Comparison of ENCODE assay signal across 8 mouse cellular contexts in the genomic region with DNA sequence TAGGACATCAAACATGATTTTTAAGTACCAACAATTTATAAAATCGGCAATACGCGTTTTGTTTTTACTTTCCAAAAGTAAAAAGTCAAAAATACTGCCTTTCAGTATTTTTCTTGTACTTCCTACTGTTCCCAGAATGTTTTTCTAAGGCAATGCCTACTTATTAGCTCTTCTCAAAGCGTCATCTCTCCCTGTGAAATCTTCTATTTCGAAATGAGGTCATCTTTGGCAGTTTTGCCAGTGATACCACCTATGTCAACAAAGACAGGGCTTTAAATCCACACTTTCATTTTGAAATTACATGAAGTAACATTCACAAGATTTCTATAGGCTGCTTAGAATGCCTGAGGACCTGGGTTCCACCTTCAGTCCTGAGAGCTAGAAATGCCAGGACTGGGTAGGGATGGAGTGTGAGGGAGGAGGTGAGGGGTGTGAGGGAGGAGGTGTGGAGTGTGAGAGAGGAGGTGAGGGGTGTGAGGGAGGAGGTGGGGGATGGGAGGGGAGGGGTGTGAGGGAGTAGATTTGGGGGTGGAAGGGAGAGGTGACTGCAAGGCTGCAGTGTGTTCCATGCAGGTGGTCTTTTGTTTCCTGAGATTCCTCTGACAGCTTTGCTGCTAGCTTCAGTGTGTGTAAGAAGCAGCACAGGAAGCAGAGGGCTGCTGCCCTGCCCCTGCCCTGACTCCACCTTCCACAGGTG.
DNase-seq lines count a peak whose midpoint lies in the region; ATAC-seq and TF ChIP-seq lines count a peak whose summit lies in the region.

No protein-coding gene starts in this region.

- H3K9me3 ChIP-seq in heart, postnatal 0 days (replicated peaks; ENCODE audit: control insufficient read depth, low read length), result no peaks in the 10 kb centered on the region
- H3K9me3 ChIP-seq in embryonic facial prominence, embryonic 13.5 days, result no peaks in the 10 kb centered on the region
- H3K9me3 ChIP-seq in limb, embryonic 13.5 days, result no peaks in the 10 kb centered on the region
- H3K9me3 ChIP-seq in neural tube, embryonic 14.5 days (ENCODE audit: control insufficient read depth, low read length), result no peaks in the 10 kb centered on the region

- H3K4me3 ChIP-seq in heart, postnatal 0 days (ENCODE audit: low read depth, low read length), result no peak overlapping the region
- H3K4me3 ChIP-seq in embryonic facial prominence, embryonic 13.5 days, result no peak overlapping the region
- H3K4me3 ChIP-seq in limb, embryonic 13.5 days, result no peak overlapping the region
- H3K4me3 ChIP-seq in neural tube, embryonic 14.5 days (ENCODE audit: low read depth, low read length), result no peak overlapping the region

- no peaks in the 10 kb centered on the region for H3K36me3 ChIP-seq in heart, postnatal 0 days (replicated peaks; ENCODE audit: control insufficient read depth, insufficient read depth, low read length)
- H3K36me3 ChIP-seq in embryonic facial prominence, embryonic 13.5 days, result no peaks in the 10 kb centered on the region
- H3K36me3 ChIP-seq in limb, embryonic 13.5 days, result no peaks in the 10 kb centered on the region
- no peaks in the 10 kb centered on the region for H3K36me3 ChIP-seq in neural tube, embryonic 14.5 days (ENCODE audit: control insufficient read depth, insufficient read depth, low read length)

- ATAC-seq in heart, postnatal 0 days (ENCODE audit: insufficient read depth, low read depth), result peak; percentile 93
- peak; percentile 91 for ATAC-seq in embryonic facial prominence, embryonic 13.5 days (ENCODE audit: insufficient number of reproducible peaks, insufficient read depth, low FRiP score, low TSS enrichment, low read depth)
- ATAC-seq in limb, embryonic 13.5 days (ENCODE audit: low FRiP score, low read depth), result peak; percentile 81; the same call in 1 of the 2 replicates
- ATAC-seq in neural tube, embryonic 14.5 days (ENCODE audit: low read depth), result peak; percentile 89

- TF ChIP-seq CTCF in heart, postnatal 0 days (IDR thresholded peaks at IDR 0.05; ENCODE audit: low read depth), result no peak

- H3K27me3 ChIP-seq in heart, postnatal 0 days (ENCODE audit: control insufficient read depth, insufficient read depth, low read length), result no peaks in the 10 kb centered on the region
- H3K27me3 ChIP-seq in embryonic facial prominence, embryonic 13.5 days, result no peaks in the 10 kb centered on the region
- no peaks in the 10 kb centered on the region for H3K27me3 ChIP-seq in limb, embryonic 13.5 days
- no peaks in the 10 kb centered on the region for H3K27me3 ChIP-seq in neural tube, embryonic 14.5 days (ENCODE audit: control insufficient read depth, insufficient read depth, low read length)

- H3K4me2 ChIP-seq in heart, postnatal 0 days (ENCODE audit: low read depth, low read length), result no peak overlapping the region
- no peak overlapping the region for H3K4me2 ChIP-seq in embryonic facial prominence, embryonic 13.5 days
- no peak overlapping the region for H3K4me2 ChIP-seq in limb, embryonic 13.5 days (replicated peaks)
- H3K4me2 ChIP-seq in neural tube, embryonic 14.5 days (ENCODE audit: low read depth, low read length), result no peak overlapping the region

- peaks cover 12% of the 10 kb centered on the region; the same call in 1 of the 2 replicates for H3K4me1 ChIP-seq in heart, postnatal 0 days (ENCODE audit: control insufficient read depth, insufficient read depth)
- 0 out of 2 replicates have a peak, but pooled peaks cover 4% of the 10 kb centered on the region for H3K4me1 ChIP-seq in embryonic facial prominence, embryonic 13.5 days
- peaks cover 8% of the 10 kb centered on the region; the same call in 1 of the 2 replicates for H3K4me1 ChIP-seq in limb, embryonic 13.5 days
- peaks cover 4% of the 10 kb centered on the region; the same call in 1 of the 2 replicates for H3K4me1 ChIP-seq in neural tube, embryonic 14.5 days (ENCODE audit: control insufficient read depth, insufficient read depth, low read length)

- DNase-seq in heart, postnatal 0 days (ENCODE audit: low spot score), result no peak
- DNase-seq in heart, adult 9 months (ENCODE audit: low spot score in 2 of 2), result no peak
- DNase-seq in cerebellum, postnatal 36 days, result no peak
- no peak for DNase-seq in left cerebral cortex, adult 9 months (ENCODE audit: low spot score in 2 of 2)
- DNase-seq in frontal cortex, adult 2 months (ENCODE audit: extremely low spot score in 1 of 2, low spot score in 1 of 2), result no peak

- H3K27ac ChIP-seq in heart, postnatal 0 days (ENCODE audit: low read depth), result no peak overlapping the region
- no peak overlapping the region for H3K27ac ChIP-seq in embryonic facial prominence, embryonic 13.5 days
- H3K27ac ChIP-seq in limb, embryonic 13.5 days, result no peak overlapping the region; the same call in 1 of the 2 replicates
- H3K27ac ChIP-seq in neural tube, embryonic 14.5 days (ENCODE audit: low read depth, low read length), result no peak overlapping the region

- no peak overlapping the region for H3K9ac ChIP-seq in heart, postnatal 0 days (replicated peaks; ENCODE audit: low read depth, low read length)
- no peak overlapping the region for H3K9ac ChIP-seq in embryonic facial prominence, embryonic 13.5 days
- no peak overlapping the region for H3K9ac ChIP-seq in limb, embryonic 13.5 days
- no peak overlapping the region for H3K9ac ChIP-seq in neural tube, embryonic 14.5 days (replicated peaks; ENCODE audit: low read depth, low read length)

- 80% methylated on average over 5 of the region's 5 CpGs for WGBS in heart, postnatal 0 days
- 93% methylated on average over 5 of the region's 5 CpGs for WGBS in embryonic facial prominence, embryonic 13.5 days
- WGBS in limb, embryonic 13.5 days, result 88% methylated on average over 5 of the region's 5 CpGs
- 95% methylated on average over 5 of the region's 5 CpGs for WGBS in neural tube, embryonic 14.5 days

- no peak for TF ChIP-seq EP300 in heart, postnatal 0 days (IDR thresholded peaks at IDR 0.05; ENCODE audit: low read depth)
